Mouse (Mus musculus) G1E (cell line): ENCODE data around the gene Trarg1.

ENCODE experiments used
- CTCF ChIP-seq: IDR thresholded peaks from 2 replicates; pipeline ENCODE4 v1.5.1; 2012; ENCODE audit warnings: low read depth, low read length, inconsistent platforms, mixed read lengths
- GATA1 ChIP-seq: IDR thresholded peaks from 2 replicates; pipeline ENCODE4 v1.6.1; 2012; ENCODE audit warnings: borderline replicate concordance, low read length, inconsistent platforms, mixed read lengths
- POLR2AphosphoS5 ChIP-seq: IDR thresholded peaks from 2 replicates; pipeline ENCODE4 v1.6.1; 2012; ENCODE audit warnings: low read depth, low read length, inconsistent platforms; ENCODE audit not compliant: insufficient replicate concordance

DNA sequence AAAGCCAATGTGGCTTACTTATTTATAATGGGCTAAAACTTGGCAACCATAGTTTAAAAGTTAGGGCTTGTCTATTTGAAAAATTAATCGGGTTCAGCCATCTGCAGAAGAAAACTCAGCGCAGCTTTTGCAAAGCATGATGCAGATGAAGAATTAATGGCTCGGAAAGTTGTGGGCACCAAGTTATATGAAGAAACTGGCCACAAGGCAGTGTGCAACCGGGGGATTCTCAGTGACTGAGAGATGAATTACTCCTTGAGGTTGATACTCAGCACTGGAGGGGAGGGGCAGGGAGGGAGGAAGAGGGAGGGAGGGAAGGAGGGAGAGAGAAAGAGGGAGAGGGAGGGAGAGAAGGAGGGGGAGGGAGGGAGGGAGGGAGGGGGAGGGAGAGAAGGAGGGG is 37.4 kb downstream of the Trarg1 start:
- no peak for TF ChIP-seq GATA1
- no peak for TF ChIP-seq CTCF
- TF ChIP-seq POLR2AphosphoS5: no peak
